Mouse (Mus musculus): ENCODE results near the gene Entpd7. TPM values are rescaled to one million over a fixed set of nuclear protein-coding genes. Genes with fewer than 3 reads are reported as not detected.

Gene Entpd7
- polyA plus RNA-seq, 1 experiment from 2014 or later, result 11.3 TPM

DNA sequence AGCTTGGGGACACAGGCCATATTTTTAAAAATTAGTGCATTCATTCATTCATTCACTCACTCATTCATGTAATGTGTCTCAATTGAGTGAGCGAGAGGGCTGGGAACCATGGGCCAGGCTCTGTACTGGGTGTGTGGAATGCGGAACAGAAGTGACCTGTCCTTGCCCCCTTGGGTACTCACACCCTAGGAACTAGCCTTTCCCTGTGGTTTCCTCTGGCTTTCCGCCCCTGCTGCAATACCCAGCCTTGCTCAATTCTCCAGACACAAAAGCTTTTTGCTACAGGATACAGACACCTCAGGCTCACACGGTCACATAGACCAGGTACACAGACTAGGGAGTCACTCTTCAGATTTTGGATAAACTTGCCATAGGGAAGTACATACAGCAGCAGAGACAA lies 41.1 kb upstream of the Entpd7 start:
- Histone ChIP-seq H3K27me3 (ENCODE audit: insufficient read depth, low read length) (no peaks in the 10 kb centered on the region; the same call in 1 of the 2 replicates), H3K36me3 (ENCODE audit: insufficient read depth, low read length) (no peaks in the 10 kb centered on the region), H3K4me3 (replicated peaks; ENCODE audit: low read depth, low read length) (no peak overlapping the region), H3K9ac (ENCODE audit: low read depth, low read length) (no peak overlapping the region), H3K27ac (no peak overlapping the region), H3K4me2 (ENCODE audit: low read length) (no peak overlapping the region), H3K9me3 (replicated peaks; ENCODE audit: low read length) (no peaks in the 10 kb centered on the region), H3K4me1 (replicated peaks; ENCODE audit: insufficient read depth, low read length) (peaks cover 7% of the 10 kb centered on the region; the same call in 1 of the 2 replicates)
- TF ChIP-seq CTCF (IDR thresholded peaks at IDR 0.05; ENCODE audit: low read depth), result no peak
- no peak for DNase-seq (ENCODE audit: low spot score)
- 77% methylated on average over 4 of the region's 4 CpGs for WGBS
- no peak for ATAC-seq (replicated peaks; ENCODE audit: low FRiP score, low read depth)

DNA sequence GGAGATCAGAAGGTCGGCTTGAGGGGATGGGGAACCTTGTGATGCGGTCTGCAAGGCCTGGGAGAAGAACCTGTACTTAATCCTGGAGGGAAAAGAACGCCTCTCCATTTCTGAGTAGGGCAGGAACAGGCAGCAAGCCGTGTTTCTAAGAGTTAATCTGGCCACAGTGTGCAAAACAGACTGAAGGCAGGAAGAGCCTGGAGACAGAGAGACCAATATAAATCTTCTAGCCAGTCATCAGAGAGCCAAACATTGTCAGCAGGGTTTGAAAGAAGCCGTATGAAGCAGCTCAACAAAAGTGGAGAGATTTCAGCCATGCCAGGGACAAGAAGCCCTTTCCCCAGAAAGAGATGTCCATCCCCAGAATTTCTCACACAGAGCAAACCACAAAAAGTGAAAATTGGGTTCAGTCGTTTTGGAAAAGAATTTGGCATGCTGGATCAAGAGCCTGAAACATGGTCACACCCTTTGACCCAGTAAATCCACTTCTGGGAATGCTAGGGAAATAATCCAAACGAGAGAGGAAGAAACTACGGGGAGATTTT lies 38.2 kb upstream of the Entpd7 start:
- no peaks in the 10 kb centered on the region; the same call in 1 of the 2 replicates for H3K27me3 ChIP-seq (ENCODE audit: insufficient read depth, low read length)
- H3K4me1 ChIP-seq (replicated peaks; ENCODE audit: insufficient read depth, low read length), result peaks cover 7% of the 10 kb centered on the region; the same call in 1 of the 2 replicates
- H3K9ac ChIP-seq (ENCODE audit: low read depth, low read length), result no peak overlapping the region
- WGBS, result 34% methylated on average over 8 of the region's 8 CpGs
- DNase-seq (ENCODE audit: low spot score), result peak; percentile 52
- H3K36me3 ChIP-seq (ENCODE audit: insufficient read depth, low read length), result no peaks in the 10 kb centered on the region
- H3K9me3 ChIP-seq (replicated peaks; ENCODE audit: low read length), result no peaks in the 10 kb centered on the region
- ATAC-seq (replicated peaks; ENCODE audit: low FRiP score, low read depth), result no peak
- TF ChIP-seq CTCF (IDR thresholded peaks at IDR 0.05; ENCODE audit: low read depth), result no peak
- no peak overlapping the region for H3K4me3 ChIP-seq (replicated peaks; ENCODE audit: low read depth, low read length)
- H3K27ac ChIP-seq, result no peak overlapping the region
- no peak overlapping the region for H3K4me2 ChIP-seq (ENCODE audit: low read length)

DNA sequence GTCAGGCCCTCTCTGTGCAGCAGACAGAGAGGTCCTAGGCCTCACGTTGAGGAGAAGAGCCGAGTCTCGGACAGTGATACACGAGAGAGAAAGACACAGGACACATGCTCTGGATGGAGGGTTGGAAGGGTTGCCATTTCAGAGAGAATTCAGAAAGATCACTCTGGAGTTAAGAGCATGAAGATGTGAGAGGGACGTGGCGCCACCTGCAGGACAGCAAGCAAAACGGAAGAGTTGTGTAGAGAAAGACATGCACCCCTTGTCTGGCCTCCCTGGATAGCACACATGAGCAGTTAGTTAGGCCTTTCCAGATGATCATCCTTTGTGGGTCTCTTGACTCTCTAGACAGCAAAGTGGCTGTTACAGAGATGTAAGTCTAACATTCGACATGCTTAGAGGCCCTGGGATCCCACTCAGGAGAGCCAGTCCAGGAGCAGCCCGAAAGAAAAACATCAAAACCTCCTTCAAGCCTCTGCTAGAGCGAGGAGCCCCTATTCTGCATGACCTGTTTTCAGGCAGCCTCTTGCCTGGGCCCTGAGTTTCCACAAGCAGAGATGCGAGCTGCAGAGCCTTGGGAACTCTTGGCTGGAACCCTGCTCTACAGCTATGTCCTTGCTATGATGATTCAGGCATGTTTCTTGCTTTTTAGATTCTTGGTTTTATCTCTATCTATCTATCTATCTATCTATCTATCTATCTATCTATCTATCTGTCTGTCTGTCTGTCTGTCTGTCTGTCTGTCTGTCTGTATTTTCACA lies 33.6 kb upstream of the Entpd7 start:
- Histone ChIP-seq H3K4me1 (replicated peaks; ENCODE audit: insufficient read depth, low read length) (peaks cover 5% of the 10 kb centered on the region; the same call in 1 of the 2 replicates), H3K9ac (ENCODE audit: low read depth, low read length) (no peak overlapping the region), H3K36me3 (ENCODE audit: insufficient read depth, low read length) (no peaks in the 10 kb centered on the region), H3K27ac (no peak overlapping the region), H3K27me3 (ENCODE audit: insufficient read depth, low read length) (no peaks in the 10 kb centered on the region; the same call in 1 of the 2 replicates), H3K9me3 (replicated peaks; ENCODE audit: low read length) (no peaks in the 10 kb centered on the region), H3K4me2 (ENCODE audit: low read length) (no peak overlapping the region), H3K4me3 (replicated peaks; ENCODE audit: low read depth, low read length) (no peak overlapping the region)
- 38% methylated on average over 11 of the region's 11 CpGs for WGBS
- DNase-seq (ENCODE audit: low spot score) (peak; percentile 89), ATAC-seq (replicated peaks; ENCODE audit: low FRiP score, low read depth) (no peak)
- peak; percentile 95 for TF ChIP-seq CTCF (IDR thresholded peaks at IDR 0.05; ENCODE audit: low read depth)

DNA sequence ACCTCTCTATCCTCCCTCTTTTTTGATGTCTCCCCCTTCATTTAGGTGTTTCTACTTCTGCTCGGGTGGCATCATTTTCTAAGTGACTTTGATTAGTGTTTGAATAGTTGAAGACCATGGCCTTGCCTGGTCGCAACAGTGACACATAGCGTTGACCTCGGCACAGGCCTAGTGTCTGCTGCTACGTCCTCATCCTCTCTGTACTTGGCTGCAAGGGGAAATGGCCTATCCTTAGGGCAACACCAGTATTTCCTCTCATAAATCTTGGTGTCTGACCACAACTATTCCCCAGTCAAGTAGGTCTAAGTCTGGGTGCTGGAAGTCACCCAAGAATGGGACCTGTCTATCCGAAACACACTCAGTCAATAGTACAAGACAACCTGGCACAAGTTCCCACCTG lies 29.8 kb upstream of the Entpd7 start:
- H3K4me3 ChIP-seq (replicated peaks; ENCODE audit: low read depth, low read length), result no peak overlapping the region
- DNase-seq (ENCODE audit: low spot score), result no peak
- 49% methylated on average over 6 of the region's 6 CpGs for WGBS

GRCm38 (mm10) chr19:43660774-43661173 lies 28.7 kb upstream of the Entpd7 start:
- no peak overlapping the region for H3K9ac ChIP-seq (ENCODE audit: low read depth, low read length)
- 71% methylated on average over 9 of the region's 9 CpGs for WGBS
- ATAC-seq (replicated peaks; ENCODE audit: low FRiP score, low read depth), result no peak

More for the DNA sequence above, 29.8 kb upstream of the Entpd7 start:
- Histone ChIP-seq H3K27me3 (ENCODE audit: insufficient read depth, low read length) (no peaks in the 10 kb centered on the region), H3K9ac (ENCODE audit: low read depth, low read length) (no peak overlapping the region), H3K4me2 (ENCODE audit: low read length) (no peak overlapping the region), H3K9me3 (replicated peaks; ENCODE audit: low read length) (no peaks in the 10 kb centered on the region), H3K27ac (no peak overlapping the region), H3K36me3 (ENCODE audit: insufficient read depth, low read length) (peaks cover 14% of the 10 kb centered on the region; the same call in 1 of the 2 replicates), H3K4me1 (replicated peaks; ENCODE audit: insufficient read depth, low read length) (no peaks in the 10 kb centered on the region)
- no peak for TF ChIP-seq CTCF (IDR thresholded peaks at IDR 0.05; ENCODE audit: low read depth)
- no peak for ATAC-seq (replicated peaks; ENCODE audit: low FRiP score, low read depth)

DNA sequence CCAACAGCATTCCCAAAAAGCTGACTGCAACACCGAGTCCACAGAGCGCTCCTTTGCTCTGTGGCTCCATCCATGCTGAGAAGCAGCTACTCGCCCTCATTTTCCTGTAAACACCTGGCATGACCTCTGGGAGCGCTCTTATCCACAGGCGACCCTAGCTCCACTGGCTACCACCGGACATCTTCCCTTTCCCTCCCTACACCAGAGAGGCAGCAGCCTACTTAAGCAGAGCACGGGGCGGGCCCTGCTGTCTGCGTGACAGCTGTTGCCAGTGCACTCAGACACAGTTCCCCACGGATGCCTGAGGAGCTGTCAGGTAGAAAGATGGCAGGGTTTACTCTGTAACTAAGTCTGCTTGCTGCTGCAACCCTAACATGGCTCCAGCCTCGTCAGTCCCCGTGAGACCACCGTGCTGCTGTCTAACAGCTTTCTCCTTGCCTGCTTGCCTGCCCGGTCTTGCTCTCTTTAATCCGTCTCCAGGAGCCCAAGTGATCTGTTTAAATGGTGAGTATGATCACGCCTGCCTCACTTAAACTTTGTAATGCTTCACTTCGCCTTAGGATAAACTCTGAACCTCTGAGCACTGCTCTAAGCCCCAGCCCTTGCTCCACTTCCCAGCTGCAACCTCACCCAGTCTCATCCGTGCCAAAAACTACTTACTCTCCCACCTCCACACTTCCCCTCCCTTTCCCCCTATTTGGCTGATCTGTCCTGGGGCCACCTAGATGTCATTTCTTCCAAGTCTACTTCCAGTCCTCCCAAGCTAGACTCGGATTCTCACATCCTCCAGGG lies 27.1 kb upstream of the Entpd7 start:
- Histone ChIP-seq H3K27me3 (ENCODE audit: insufficient read depth, low read length) (no peaks in the 10 kb centered on the region), H3K4me2 (ENCODE audit: low read length) (no peak overlapping the region), H3K4me1 (replicated peaks; ENCODE audit: insufficient read depth, low read length) (no peaks in the 10 kb centered on the region), H3K4me3 (replicated peaks; ENCODE audit: low read depth, low read length) (no peak overlapping the region), H3K9me3 (replicated peaks; ENCODE audit: low read length) (no peaks in the 10 kb centered on the region), H3K27ac (no peak overlapping the region), H3K9ac (ENCODE audit: low read depth, low read length) (no peak overlapping the region), H3K36me3 (ENCODE audit: insufficient read depth, low read length) (peaks cover 16% of the 10 kb centered on the region; the same call in 1 of the 2 replicates)
- peak; percentile 85 for DNase-seq (ENCODE audit: low spot score)
- ATAC-seq (replicated peaks; ENCODE audit: low FRiP score, low read depth), result peak; percentile 79
- peak; percentile 66 for TF ChIP-seq CTCF (IDR thresholded peaks at IDR 0.05; ENCODE audit: low read depth)
- 38% methylated on average over 19 of the region's 19 CpGs for WGBS

More at GRCm38 (mm10) chr19:43660774-43661173, 28.7 kb upstream of the Entpd7 start:
- Histone ChIP-seq H3K4me1 (replicated peaks; ENCODE audit: insufficient read depth, low read length) (no peaks in the 10 kb centered on the region), H3K27ac (no peak overlapping the region), H3K4me2 (ENCODE audit: low read length) (no peak overlapping the region), H3K36me3 (ENCODE audit: insufficient read depth, low read length) (peaks cover 16% of the 10 kb centered on the region; the same call in 1 of the 2 replicates), H3K9me3 (replicated peaks; ENCODE audit: low read length) (no peaks in the 10 kb centered on the region), H3K27me3 (ENCODE audit: insufficient read depth, low read length) (no peaks in the 10 kb centered on the region), H3K4me3 (replicated peaks; ENCODE audit: low read depth, low read length) (no peak overlapping the region)
- DNase-seq (ENCODE audit: low spot score), result no peak
- no peak for TF ChIP-seq CTCF (IDR thresholded peaks at IDR 0.05; ENCODE audit: low read depth)
